Mouse (Mus musculus) liver, embryonic 16.5 days (tissue): ENCODE data around the gene Cideb. TPM values are rescaled to one million over a fixed set of nuclear protein-coding genes. Genes with fewer than 3 reads are reported as not detected.

Experiments used
- ATAC-seq: fragments of 200-750 bp; cut with Nextera tagmentation; 2 replicates; pipeline ENCODE4 v1.8.0; 2017; ENCODE audit warnings: low read depth, mild to moderate bottlenecking, moderate number of reproducible peaks, moderate library complexity
- H3K27ac ChIP-seq: fragments of 300-500 bp; sonication (generic); 2 replicates; pipeline ENCODE4 v1.5.1; 2014; ENCODE audit warnings: mild to moderate bottlenecking, low read length
- H3K27me3 ChIP-seq: fragments of 300-500 bp; sonication (generic); 2 replicates; pipeline ENCODE4 v1.6.1; 2014; ENCODE audit warnings: low read depth, low read length, mixed read lengths; ENCODE audit not compliant: control insufficient read depth, insufficient read depth
- H3K36me3 ChIP-seq: fragments of 300-500 bp; sonication (generic); 2 replicates; pipeline ENCODE4 v1.6.1; 2014; ENCODE audit warnings: mild to moderate bottlenecking; ENCODE audit not compliant: control insufficient read depth, insufficient read depth
- H3K4me1 ChIP-seq: fragments of 300-500 bp; sonication (generic); 2 replicates; pipeline ENCODE4 v1.6.1; 2014; ENCODE audit warnings: low read depth, low read length, mixed read lengths; ENCODE audit not compliant: control insufficient read depth
- H3K4me2 ChIP-seq: fragments of 300-500 bp; sonication (generic); 2 replicates; pipeline ENCODE4 v1.6.1; 2014; ENCODE audit warnings: low read depth, low read length, mixed read lengths
- H3K4me3 ChIP-seq: fragments of 300-500 bp; sonication (generic); 2 replicates; pipeline ENCODE4 v1.5.1; 2014; ENCODE audit warnings: low read depth, mild to moderate bottlenecking, low read length
- H3K9ac ChIP-seq: fragments of 300-500 bp; sonication (generic); 2 replicates; pipeline ENCODE4 v1.6.1; 2014; ENCODE audit warnings: low read depth, low read length
- H3K9me3 ChIP-seq: fragments of 300-500 bp; sonication (generic); replicated peaks from 2 replicates; pipeline ENCODE4 v1.6.1; 2016; ENCODE audit warnings: low read length; ENCODE audit not compliant: control insufficient read depth
- WGBS: fragments of 180-500 bp; shearing (Covaris S2); extraction: QIAGEN DNeasy Blood & Tissue Kit; methylation state at CpG from one replicate; pipeline ENCODE4 v1.1.7; 2014; ENCODE audit not compliant: insufficient replicate concordance; 5-methylcytosine and 5-hydroxymethylcytosine counted together
- polyA plus RNA-seq: library from polyadenylated mRNA; unstranded; fragments of >200 nt; fragmentation: Nextera tagmentation; extraction: Ambion mirVana; gene quantifications from 2 replicates; pipeline ENCODE4 v1.2.1, GENCODE M21; 2015

Cideb gene
- 74.1 and 86.9 TPM in 2 replicates for polyA plus RNA-seq

DNA sequence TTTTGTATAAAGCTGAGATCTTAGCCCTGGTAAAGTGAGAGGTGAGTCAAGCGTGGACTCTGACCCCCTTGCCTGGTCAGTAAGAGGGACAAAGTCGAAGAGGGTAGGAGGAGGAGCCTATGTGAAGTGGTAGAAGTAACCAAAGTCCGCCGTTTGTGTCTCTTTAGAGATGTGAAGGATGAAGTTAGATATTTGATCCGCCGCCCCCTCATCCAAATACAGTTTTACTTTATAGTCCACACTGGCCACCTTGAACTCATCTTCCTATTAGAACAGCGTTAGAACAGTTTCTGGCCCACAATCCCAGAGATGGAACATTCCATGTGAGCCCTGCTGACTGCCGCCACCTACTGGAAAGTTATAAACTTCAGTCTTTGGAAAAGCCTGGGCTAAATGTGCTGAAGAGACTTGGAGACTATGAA is at the start of gene Cideb:
Gene Cideb (minus strand): TSS at position 96 of the 422 bp plus-strand sequence.
- peak within 1 kb of the TSS; percentile 84 for H3K27ac ChIP-seq
- H3K4me3 ChIP-seq, result peak within 1 kb of the TSS; percentile 48
- H3K4me2 ChIP-seq, result peak within 1 kb of the TSS; percentile 33
- WGBS, result 15% methylated on average over 8 of the region's 8 CpGs
- peak within 1 kb of the TSS; percentile 33; the same call in 1 of the 2 replicates for H3K9ac ChIP-seq
- peaks cover 19% of the 10 kb centered on the region for H3K36me3 ChIP-seq
- peaks cover 18% of the 10 kb centered on the region for H3K4me1 ChIP-seq
- H3K9me3 ChIP-seq, result no peaks in the 10 kb centered on the region
- peaks cover 24% of the 10 kb centered on the region for H3K27me3 ChIP-seq
- peak; percentile 70 for ATAC-seq

DNA sequence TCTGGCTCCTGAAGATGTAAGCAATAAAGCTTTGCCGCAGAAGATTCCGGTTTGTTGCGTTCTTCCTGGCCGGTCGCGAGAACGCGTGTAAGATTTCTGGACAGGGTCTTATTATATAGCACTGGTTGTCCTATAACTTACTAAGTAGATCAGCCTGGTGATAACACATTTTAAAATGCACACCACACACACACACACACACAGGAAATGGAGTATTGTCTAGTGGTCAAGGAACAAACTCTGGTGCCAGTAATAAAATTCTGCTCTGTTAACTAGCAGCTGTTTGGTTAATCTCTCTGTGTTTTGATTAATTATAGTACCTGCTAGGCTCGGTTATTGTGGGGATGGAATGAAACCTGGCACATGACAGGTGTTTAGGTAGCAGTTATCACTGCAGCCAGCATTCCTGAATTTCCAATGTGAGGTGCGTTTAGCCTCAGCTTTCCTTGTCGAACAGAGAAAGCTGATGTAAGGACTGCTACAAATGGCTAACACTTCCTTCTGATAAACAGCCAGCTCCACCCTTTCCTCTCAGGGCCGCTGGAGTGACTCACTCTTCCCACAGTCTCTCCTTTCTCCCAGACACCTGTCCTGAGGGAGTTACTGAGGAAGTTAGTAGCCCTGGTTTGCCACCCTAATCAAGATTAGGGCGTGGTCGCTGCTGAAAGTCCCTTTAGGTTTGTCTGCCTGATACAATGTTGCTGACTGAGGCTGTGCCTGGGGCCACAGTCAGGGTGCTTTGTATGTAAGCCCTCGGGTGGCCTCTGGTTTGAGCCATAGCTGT is 37.3 kb upstream of the Cideb start:
- H3K9me3 ChIP-seq, result no peaks in the 10 kb centered on the region
- H3K27ac ChIP-seq, result no peak overlapping the region
- ATAC-seq, result no peak
- H3K9ac ChIP-seq, result no peak overlapping the region
- no peaks in the 10 kb centered on the region for H3K36me3 ChIP-seq
- H3K4me2 ChIP-seq, result no peak overlapping the region
- peaks cover 6% of the 10 kb centered on the region for H3K4me1 ChIP-seq
- H3K27me3 ChIP-seq, result no peaks in the 10 kb centered on the region
- WGBS, result 57% methylated on average over 15 of the region's 15 CpGs
- no peak overlapping the region for H3K4me3 ChIP-seq

DNA sequence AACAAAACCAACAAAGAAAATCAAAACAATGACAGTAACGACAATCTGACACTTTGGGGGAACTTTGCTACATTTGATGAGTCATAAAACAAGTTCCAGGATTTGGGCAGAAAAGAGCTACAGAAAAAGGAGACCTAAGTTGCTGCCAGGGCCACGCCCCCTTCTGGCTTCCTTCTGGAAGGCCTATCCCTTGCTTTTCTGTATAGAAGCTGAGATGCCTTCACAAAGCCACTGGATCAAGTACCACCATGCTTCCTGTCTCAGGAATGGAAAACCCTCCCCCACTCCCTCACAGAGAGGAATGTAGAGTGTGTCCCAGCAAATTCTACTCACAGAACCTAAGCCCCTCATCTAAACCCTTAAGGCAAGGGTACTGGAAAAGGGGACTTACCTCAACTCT is 35.7 kb upstream of the Cideb start:
- no peak overlapping the region for H3K4me2 ChIP-seq
- WGBS, result 46% methylated on average over 2 of the region's 2 CpGs
- no peaks in the 10 kb centered on the region for H3K36me3 ChIP-seq
- no peak overlapping the region for H3K9ac ChIP-seq
- ATAC-seq, result no peak
- H3K9me3 ChIP-seq, result no peaks in the 10 kb centered on the region
- H3K4me3 ChIP-seq, result no peak overlapping the region
- no peak overlapping the region for H3K27ac ChIP-seq
- no peaks in the 10 kb centered on the region for H3K27me3 ChIP-seq
- peaks cover 6% of the 10 kb centered on the region for H3K4me1 ChIP-seq

DNA sequence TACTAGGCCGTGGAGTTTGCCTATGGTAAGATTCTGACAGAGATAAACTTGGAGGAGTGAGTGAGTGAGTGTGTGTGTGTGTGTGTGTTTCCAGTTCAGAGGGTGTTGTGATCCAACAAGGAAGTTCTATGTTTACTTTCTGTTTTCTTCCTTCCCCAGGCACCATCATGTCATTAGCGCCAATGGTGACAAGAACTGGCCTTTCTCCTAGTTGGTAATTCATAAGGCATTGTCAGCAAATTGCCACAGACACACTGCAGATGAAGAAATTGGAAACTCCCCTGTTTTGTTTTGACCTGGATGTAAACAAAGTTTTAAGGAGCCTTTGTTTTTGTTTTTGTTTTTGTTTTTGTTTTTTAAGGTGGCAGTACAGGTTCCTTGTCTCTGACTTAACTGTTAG is 35.2 kb upstream of the Cideb start:
- Histone ChIP-seq H3K9me3 (no peaks in the 10 kb centered on the region), H3K4me3 (no peak overlapping the region), H3K27ac (no peak overlapping the region), H3K27me3 (no peaks in the 10 kb centered on the region), H3K9ac (no peak overlapping the region), H3K4me1 (peaks cover 10% of the 10 kb centered on the region), H3K36me3 (no peaks in the 10 kb centered on the region), H3K4me2 (no peak overlapping the region)
- WGBS, result 53% methylated on average over 2 of the region's 2 CpGs
- no peak for ATAC-seq

DNA sequence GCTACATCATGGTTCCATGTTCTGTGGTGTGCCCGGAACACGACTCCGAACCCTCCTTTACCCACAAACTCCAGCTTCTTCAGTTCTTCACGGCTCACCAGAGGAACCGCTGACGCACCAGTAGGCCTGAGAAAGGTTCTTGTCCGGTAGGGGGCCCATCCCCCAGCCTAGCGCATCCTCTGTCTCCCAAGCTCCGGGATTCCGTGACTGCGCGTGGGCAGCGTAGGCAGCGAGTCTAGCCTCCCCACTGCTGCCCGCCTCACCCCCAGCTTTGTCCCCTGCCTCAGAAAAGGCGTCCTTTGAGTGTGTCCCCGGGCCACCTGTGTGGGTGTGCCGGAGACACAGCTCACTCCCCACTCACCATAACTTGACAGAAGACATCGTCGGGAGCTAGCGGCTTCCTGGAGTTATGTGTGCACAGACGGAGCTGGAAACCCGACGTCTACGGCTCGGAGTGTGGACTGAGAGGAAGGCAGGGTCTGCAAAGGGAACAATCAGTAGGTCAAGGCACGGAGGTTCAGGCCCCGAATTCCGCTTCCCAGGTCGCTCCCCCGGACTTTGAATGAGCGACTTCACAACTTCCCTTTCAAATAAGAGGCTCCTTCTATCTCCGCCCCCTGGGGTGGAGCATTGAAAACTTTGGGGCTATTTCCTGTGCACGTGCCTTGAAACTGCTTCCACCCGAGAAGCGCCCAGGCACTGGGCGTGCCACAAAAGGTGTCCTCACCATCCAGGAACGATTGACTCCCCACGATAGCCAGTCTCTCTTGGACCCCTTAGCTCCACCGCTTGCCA is 30.2 kb upstream of the Cideb start, which contains the start of gene Ripk3:
Gene Ripk3 (minus strand): TSS at position 610 of the 795 bp plus-strand sequence.
- ATAC-seq, result peak; percentile 43; the same call in 1 of the 2 replicates
- Histone ChIP-seq H3K4me3 (peak within 1 kb of the TSS; percentile 63), H3K27me3 (peaks cover 11% of the 10 kb centered on the region), H3K9ac (peak within 1 kb of the TSS; percentile 57), H3K4me1 (peaks cover 11% of the 10 kb centered on the region), H3K36me3 (no peaks in the 10 kb centered on the region), H3K27ac (no peak within 1 kb of the TSS), H3K4me2 (peak within 1 kb of the TSS; percentile 85), H3K9me3 (no peaks in the 10 kb centered on the region)
- WGBS, result 3% methylated on average over 40 of the region's 40 CpGs

DNA sequence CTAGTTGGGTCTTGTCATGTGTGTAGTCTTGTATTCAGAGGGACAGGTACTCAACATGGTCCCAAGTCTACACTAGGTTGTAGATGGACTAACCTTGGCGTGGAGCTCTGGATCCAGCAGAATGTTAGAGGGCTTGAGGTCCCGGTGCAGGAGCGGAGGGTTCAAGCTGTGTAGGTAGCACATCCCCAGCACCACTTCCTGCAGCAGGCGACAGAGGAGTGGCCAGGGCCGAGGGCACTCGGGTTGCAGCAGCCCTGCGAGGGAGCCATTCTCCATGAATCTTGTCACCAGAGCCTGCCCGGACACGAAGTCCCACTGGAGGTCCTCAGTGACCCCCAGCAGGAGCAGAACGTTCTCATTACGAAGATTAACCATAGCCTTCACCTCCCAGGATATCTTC is 29.5 kb upstream of the Cideb start:
- Histone ChIP-seq H3K4me3 (peak overlapping the region; percentile 63), H3K9ac (no peak overlapping the region), H3K4me2 (peak overlapping the region; percentile 85), H3K9me3 (no peaks in the 10 kb centered on the region), H3K27me3 (peaks cover 18% of the 10 kb centered on the region), H3K36me3 (no peaks in the 10 kb centered on the region), H3K27ac (no peak overlapping the region), H3K4me1 (peaks cover 11% of the 10 kb centered on the region)
- 45% methylated on average over 11 of the region's 11 CpGs for WGBS
- ATAC-seq, result no peak

DNA sequence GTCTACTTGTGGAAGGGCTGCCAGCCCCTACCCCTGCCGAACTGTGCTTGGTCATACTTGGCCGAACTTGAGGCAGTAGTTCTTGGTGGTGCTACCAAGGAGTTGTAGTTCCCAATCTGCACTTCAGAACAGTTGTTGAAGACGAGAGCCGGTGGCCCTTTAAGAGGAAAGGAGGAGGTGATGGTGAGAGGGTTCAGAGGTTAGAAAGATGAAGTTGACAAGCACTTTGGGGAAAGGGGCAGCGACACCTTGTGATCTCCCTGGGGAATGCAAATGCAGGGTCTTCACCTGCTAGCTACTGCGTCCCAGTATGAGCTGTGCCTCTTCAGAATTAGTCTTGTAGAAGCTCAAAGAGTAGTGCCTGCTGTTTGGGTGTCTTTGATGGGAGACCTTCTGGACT is 26.9 kb upstream of the Cideb start:
- Histone ChIP-seq H3K4me1 (peaks cover 11% of the 10 kb centered on the region), H3K27me3 (peaks cover 29% of the 10 kb centered on the region), H3K36me3 (no peaks in the 10 kb centered on the region), H3K4me2 (no peak overlapping the region), H3K9me3 (no peaks in the 10 kb centered on the region), H3K9ac (no peak overlapping the region), H3K27ac (no peak overlapping the region), H3K4me3 (no peak overlapping the region)
- no peak for ATAC-seq
- WGBS, result 37% methylated on average over 6 of the region's 6 CpGs

DNA sequence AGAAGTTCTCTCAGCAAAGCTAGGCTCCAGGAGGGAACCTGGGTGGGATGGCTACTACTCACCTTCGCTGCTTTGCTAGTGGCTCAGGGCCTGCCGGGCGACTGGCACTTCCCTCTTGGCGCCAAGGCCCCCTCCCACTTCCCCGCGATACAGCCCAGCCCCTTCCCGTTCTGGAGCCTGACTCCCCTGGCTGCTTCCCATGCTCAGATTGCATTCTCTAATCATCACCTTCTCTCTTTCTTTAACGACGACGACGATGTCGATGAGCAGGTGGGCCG is 25.6 kb upstream of the Cideb start, which contains the start of gene Adcy4:
Gene Adcy4 (minus strand): TSS at position 138 of the 278 bp plus-strand sequence.
- peak within 1 kb of the TSS; percentile 38 for H3K4me3 ChIP-seq
- H3K27me3 ChIP-seq, result peaks cover 29% of the 10 kb centered on the region
- H3K36me3 ChIP-seq, result no peaks in the 10 kb centered on the region
- H3K9me3 ChIP-seq, result no peaks in the 10 kb centered on the region
- no peak for ATAC-seq
- H3K4me1 ChIP-seq, result peaks cover 11% of the 10 kb centered on the region
- no peak within 1 kb of the TSS for H3K27ac ChIP-seq
- WGBS, result 19% methylated on average over 13 of the region's 13 CpGs
- H3K9ac ChIP-seq, result no peak within 1 kb of the TSS
- H3K4me2 ChIP-seq, result peak within 1 kb of the TSS; percentile 39
